Mouse (Mus musculus) G1E (cell line): ENCODE data around the gene Tbc1d8.

Experiments
- CTCF ChIP-seq: IDR thresholded peaks from 2 replicates; pipeline ENCODE4 v1.5.1; 2012; ENCODE audit warnings: low read depth, low read length, inconsistent platforms, mixed read lengths
- GATA1 ChIP-seq: IDR thresholded peaks from 2 replicates; pipeline ENCODE4 v1.6.1; 2012; ENCODE audit warnings: borderline replicate concordance, low read length, inconsistent platforms, mixed read lengths

GRCm38 (mm10) chr1:39396347-39396746 is 82.2 kb downstream of the Tbc1d8 start:
- no peak for TF ChIP-seq CTCF
- no peak for TF ChIP-seq GATA1
